Mouse (Mus musculus) stomach, postnatal 0 days (tissue): ENCODE data around the gene Iqcb1. TPM values are rescaled to one million over a fixed set of nuclear protein-coding genes. Genes with fewer than 3 reads are reported as not detected.

Experiments
- ATAC-seq: fragments of 200-750 bp; cut with Nextera tagmentation; 2 replicates; pipeline ENCODE4 v1.8.0; 2017; ENCODE audit not compliant: low FRiP score, low TSS enrichment
- DNase-seq: peaks from one replicate; pipeline ENCODE4 v3.0.0-alpha.2; 2016; ENCODE audit warnings: low spot score
- H3K27ac ChIP-seq: fragments of 300-500 bp; sonication (generic); replicated peaks from 2 replicates; pipeline ENCODE4 v1.5.1; 2014; ENCODE audit warnings: mild to moderate bottlenecking, control low read depth
- H3K27me3 ChIP-seq: fragments of 300-500 bp; sonication (generic); 2 replicates; pipeline ENCODE4 v1.6.1; 2014; ENCODE audit warnings: low read length; ENCODE audit not compliant: control insufficient read depth, insufficient read depth
- H3K36me3 ChIP-seq: fragments of 300-500 bp; sonication (generic); 2 replicates; pipeline ENCODE4 v1.6.1; 2014; ENCODE audit warnings: low read length, mixed read lengths; ENCODE audit not compliant: control insufficient read depth, insufficient read depth
- H3K4me1 ChIP-seq: fragments of 300-500 bp; sonication (generic); replicated peaks from 2 replicates; pipeline ENCODE4 v1.6.1; 2014; ENCODE audit warnings: antibody characterized with exemption; ENCODE audit not compliant: control insufficient read depth, insufficient read depth
- H3K4me2 ChIP-seq: fragments of 300-500 bp; sonication (generic); replicated peaks from 2 replicates; pipeline ENCODE4 v1.6.1; 2014; ENCODE audit warnings: low read depth, mild to moderate bottlenecking, control low read depth, moderate library complexity
- H3K4me3 ChIP-seq: fragments of 300-500 bp; sonication (generic); 2 replicates; pipeline ENCODE4 v1.5.1; 2014; ENCODE audit warnings: low read depth, low read length, control low read depth
- H3K9ac ChIP-seq: fragments of 300-500 bp; sonication (generic); 2 replicates; pipeline ENCODE4 v1.6.1; 2014; ENCODE audit warnings: mild to moderate bottlenecking, low read length, control low read depth, mixed read lengths
- H3K9me3 ChIP-seq: fragments of 300-500 bp; sonication (generic); 2 replicates; pipeline ENCODE4 v1.6.1; 2016; ENCODE audit warnings: low read length; ENCODE audit not compliant: control insufficient read depth
- CTCF ChIP-seq: IDR thresholded peaks from 2 replicates; pipeline ENCODE4 v1.5.1; 2016; ENCODE audit warnings: antibody characterized with exemption, low read depth, mild to moderate bottlenecking, moderate library complexity
- EP300 ChIP-seq: optimal IDR thresholded peaks from 2 replicates; pipeline ENCODE3; 2016; ENCODE audit warnings: antibody characterized with exemption
- WGBS: fragments of 180-500 bp; shearing (Covaris S2); extraction: QIAGEN DNeasy Blood & Tissue Kit; methylation state at CpG from one replicate; pipeline ENCODE4 v1.1.7; 2014; 5-methylcytosine and 5-hydroxymethylcytosine counted together
- polyA plus RNA-seq: library from polyadenylated mRNA; unstranded; fragments of >200 nt; fragmentation: Nextera tagmentation; extraction: Ambion mirVana; gene quantifications from 2 replicates; pipeline ENCODE4 v1.2.1, GENCODE M21; 2015

The Iqcb1 gene
- polyA plus RNA-seq, 1 experiment from 2014 or later = 10.0 TPM

- WGBS = 90% methylated on average over 10 of the region's 10 CpGs
- Histone ChIP-seq H3K4me1 (no peaks in the 10 kb centered on the region), H3K4me3 (no peak overlapping the region), H3K9me3 (no peaks in the 10 kb centered on the region), H3K9ac (no peak overlapping the region), H3K27me3 (no peaks in the 10 kb centered on the region), H3K4me2 (no peak overlapping the region), H3K36me3 (peaks cover 18% of the 10 kb centered on the region), H3K27ac (no peak overlapping the region)
- TF ChIP-seq CTCF (no peak), EP300 (no peak)
- no peak for ATAC-seq
- no peak for DNase-seq
Observed at GRCm38 (mm10) chr16:36893317-36893716, 65.1 kb downstream of the Iqcb1 start.

GRCm38 (mm10) chr16:36896712-36897111 is 68.5 kb downstream of the Iqcb1 start:
- WGBS = 92% methylated on average over 6 of the region's 6 CpGs
- TF ChIP-seq EP300 = no peak
- TF ChIP-seq CTCF = no peak
- DNase-seq (no peak), ATAC-seq (no peak)
- peaks cover 28% of the 10 kb centered on the region for H3K36me3 ChIP-seq
- H3K4me1 ChIP-seq = no peaks in the 10 kb centered on the region
- no peaks in the 10 kb centered on the region for H3K27me3 ChIP-seq
- H3K27ac ChIP-seq = no peak overlapping the region
- H3K9me3 ChIP-seq = no peaks in the 10 kb centered on the region
- no peak overlapping the region for H3K4me3 ChIP-seq
- no peak overlapping the region for H3K4me2 ChIP-seq
- no peak overlapping the region for H3K9ac ChIP-seq

- peaks cover 21% of the 10 kb centered on the region for H3K36me3 ChIP-seq
- H3K4me2 ChIP-seq = no peak overlapping the region
- no peaks in the 10 kb centered on the region for H3K27me3 ChIP-seq
- no peak for TF ChIP-seq CTCF
- no peak for TF ChIP-seq EP300
- H3K9ac ChIP-seq = no peak overlapping the region
- no peaks in the 10 kb centered on the region for H3K4me1 ChIP-seq
- DNase-seq (no peak), ATAC-seq (no peak)
- H3K4me3 ChIP-seq = no peak overlapping the region
- 79% methylated on average over 5 of the region's 5 CpGs for WGBS
- no peak overlapping the region for H3K27ac ChIP-seq
- no peaks in the 10 kb centered on the region for H3K9me3 ChIP-seq
Observed at GRCm38 (mm10) chr16:36903156-36903555, 75.0 kb downstream of the Iqcb1 start.

- Histone ChIP-seq H3K27ac (no peak overlapping the region), H3K4me3 (no peak overlapping the region), H3K9ac (no peak overlapping the region), H3K4me2 (no peak overlapping the region), H3K27me3 (no peaks in the 10 kb centered on the region), H3K4me1 (no peaks in the 10 kb centered on the region), H3K36me3 (peaks cover 27% of the 10 kb centered on the region; the same call in 1 of the 2 replicates), H3K9me3 (no peaks in the 10 kb centered on the region)
- DNase-seq (no peak), ATAC-seq (no peak)
- WGBS = 85% methylated on average over 10 of the region's 10 CpGs
- no peak for TF ChIP-seq CTCF
- TF ChIP-seq EP300 = no peak
Observed at GRCm38 (mm10) chr16:36911909-36912308, 83.7 kb downstream of the Iqcb1 start.

- DNase-seq = no peak
- no peaks in the 10 kb centered on the region for H3K27me3 ChIP-seq
- H3K4me3 ChIP-seq = no peak overlapping the region
- no peak overlapping the region for H3K27ac ChIP-seq
- no peaks in the 10 kb centered on the region for H3K9me3 ChIP-seq
- H3K4me2 ChIP-seq = no peak overlapping the region
- H3K36me3 ChIP-seq = peaks cover 27% of the 10 kb centered on the region; the same call in 1 of the 2 replicates
- 75% methylated on average over 13 of the region's 13 CpGs for WGBS
- no peak for TF ChIP-seq CTCF
- no peak for TF ChIP-seq EP300
- H3K9ac ChIP-seq = no peak overlapping the region
- H3K4me1 ChIP-seq = no peaks in the 10 kb centered on the region
- ATAC-seq = no peak
Observed at GRCm38 (mm10) chr16:36912311-36912710, 84.1 kb downstream of the Iqcb1 start.

GRCm38 (mm10) chr16:36914195-36914594 is 86.0 kb downstream of the Iqcb1 start:
- Histone ChIP-seq H3K4me1 (no peaks in the 10 kb centered on the region), H3K36me3 (peaks cover 26% of the 10 kb centered on the region), H3K27me3 (no peaks in the 10 kb centered on the region), H3K9ac (no peak overlapping the region), H3K4me3 (no peak overlapping the region), H3K9me3 (no peaks in the 10 kb centered on the region), H3K4me2 (no peak overlapping the region), H3K27ac (no peak overlapping the region)
- ATAC-seq (no peak), DNase-seq (no peak)
- WGBS = 55% methylated on average over 5 of the region's 5 CpGs
- TF ChIP-seq EP300 = no peak
- TF ChIP-seq CTCF = no peak
